Mouse (Mus musculus): ENCODE results near the gene Phactr2. TPM values are rescaled to one million over a fixed set of nuclear protein-coding genes. Genes with fewer than 3 reads are reported as not detected.

Gene Phactr2
- polyA plus RNA-seq, 1 experiment, result 6.6 TPM

DNA sequence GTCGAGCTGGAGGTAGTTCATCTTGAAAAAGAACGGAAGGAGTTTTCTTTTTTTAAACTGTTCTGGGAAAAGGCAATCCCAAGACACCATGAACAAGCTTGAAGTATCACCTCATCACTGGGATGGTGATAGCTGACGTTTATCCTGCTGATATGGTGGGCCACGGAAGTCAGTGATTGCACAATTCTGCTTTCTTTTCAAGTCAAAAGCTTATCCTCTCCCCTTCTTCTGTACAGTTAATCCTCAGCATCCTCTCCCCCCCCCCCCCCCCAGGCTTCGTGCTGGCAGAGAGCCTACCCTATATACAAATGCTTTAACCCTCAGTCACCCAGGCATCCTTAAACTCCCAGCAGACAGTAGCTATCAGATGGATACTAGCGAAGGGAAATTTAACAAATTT is 228.5 kb downstream of the Phactr2 start:
- TF ChIP-seq EP300 (IDR thresholded peaks at IDR 0.05; ENCODE audit: insufficient read depth, low read depth, low read length) (no peak), CTCF (IDR thresholded peaks at IDR 0.05; ENCODE audit: low read depth, low read length) (no peak), POLR2A (IDR thresholded peaks at IDR 0.05; ENCODE audit: insufficient read depth, low read length) (no peak)
- Histone ChIP-seq H3K27ac (ENCODE audit: insufficient read depth, low read length) (no peak overlapping the region), H3K27me3 (ENCODE audit: control insufficient read depth, insufficient read depth, low read length, poor library complexity, severe bottlenecking) (no peaks in the 10 kb centered on the region)

DNA sequence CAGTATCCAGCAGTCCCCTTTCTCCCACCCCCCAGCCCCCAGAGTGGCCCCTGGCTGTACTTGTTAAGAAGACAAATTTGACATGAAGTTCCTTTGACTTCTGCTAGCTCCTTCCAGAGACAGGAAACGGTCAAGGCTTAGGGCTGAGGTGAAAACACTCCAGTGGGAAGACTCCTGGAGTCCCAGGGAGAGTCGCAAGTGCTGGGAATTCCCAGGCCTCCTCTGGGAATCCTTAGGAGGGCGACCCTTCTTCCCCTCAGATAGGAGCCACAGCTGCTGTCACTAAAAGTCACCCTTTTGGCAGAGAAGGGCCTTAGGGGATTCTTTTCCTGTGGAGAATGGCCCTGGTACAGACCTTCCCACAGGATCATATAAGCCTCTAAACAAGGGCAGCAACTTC is 230.0 kb downstream of the Phactr2 start:
- Histone ChIP-seq H3K27ac (ENCODE audit: insufficient read depth, low read length) (no peak overlapping the region), H3K4me3 (ENCODE audit: low read depth, low read length) (no peak overlapping the region), H3K36me3 (ENCODE audit: control insufficient read depth, insufficient read depth, low read length, poor library complexity, severe bottlenecking) (no peaks in the 10 kb centered on the region), H3K27me3 (ENCODE audit: control insufficient read depth, insufficient read depth, low read length, poor library complexity, severe bottlenecking) (no peaks in the 10 kb centered on the region), H3K9ac (ENCODE audit: low read depth, poor library complexity, severe bottlenecking) (no peak overlapping the region), H3K9me3 (replicated peaks; ENCODE audit: control insufficient read depth, insufficient read depth, low read length, poor library complexity, severe bottlenecking) (no peaks in the 10 kb centered on the region), H3K4me1 (ENCODE audit: control insufficient read depth, insufficient read depth, low read length) (no peaks in the 10 kb centered on the region)
- TF ChIP-seq EP300 (IDR thresholded peaks at IDR 0.05; ENCODE audit: insufficient read depth, low read depth, low read length), result no peak
- TF ChIP-seq POLR2A (IDR thresholded peaks at IDR 0.05; ENCODE audit: insufficient read depth, low read length), result no peak
- no peak for TF ChIP-seq CTCF (IDR thresholded peaks at IDR 0.05; ENCODE audit: low read depth, low read length)

More for the DNA sequence above, 228.5 kb downstream of the Phactr2 start:
- Histone ChIP-seq H3K9ac (ENCODE audit: low read depth, poor library complexity, severe bottlenecking) (no peak overlapping the region), H3K9me3 (replicated peaks; ENCODE audit: control insufficient read depth, insufficient read depth, low read length, poor library complexity, severe bottlenecking) (no peaks in the 10 kb centered on the region), H3K4me1 (ENCODE audit: control insufficient read depth, insufficient read depth, low read length) (no peaks in the 10 kb centered on the region), H3K4me3 (ENCODE audit: low read depth, low read length) (no peak overlapping the region), H3K36me3 (ENCODE audit: control insufficient read depth, insufficient read depth, low read length, poor library complexity, severe bottlenecking) (no peaks in the 10 kb centered on the region)

DNA sequence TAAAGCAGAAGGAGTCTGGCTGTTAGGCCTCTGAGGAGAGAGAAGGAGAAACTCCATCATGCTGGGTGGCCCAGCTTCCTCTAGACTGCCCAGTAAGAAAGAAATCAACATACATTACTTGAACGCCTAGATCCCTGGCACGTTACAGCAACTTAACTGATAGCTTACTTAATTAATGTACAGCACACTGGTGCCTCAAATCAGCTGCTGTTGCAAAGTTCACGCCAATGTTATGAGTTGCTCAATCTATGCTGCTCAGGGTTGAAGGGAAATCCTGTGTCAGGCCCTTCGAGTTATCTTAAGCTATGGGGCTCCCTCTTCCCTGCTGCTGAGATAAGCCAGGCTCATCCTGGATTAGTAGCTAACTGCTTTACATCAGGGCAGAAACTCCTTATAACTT is 233.8 kb downstream of the Phactr2 start:
- Histone ChIP-seq H3K4me1 (ENCODE audit: control insufficient read depth, insufficient read depth, low read length) (no peaks in the 10 kb centered on the region), H3K36me3 (ENCODE audit: control insufficient read depth, insufficient read depth, low read length, poor library complexity, severe bottlenecking) (no peaks in the 10 kb centered on the region), H3K9ac (ENCODE audit: low read depth, poor library complexity, severe bottlenecking) (no peak overlapping the region), H3K27ac (ENCODE audit: insufficient read depth, low read length) (no peak overlapping the region), H3K4me3 (ENCODE audit: low read depth, low read length) (no peak overlapping the region), H3K27me3 (ENCODE audit: control insufficient read depth, insufficient read depth, low read length, poor library complexity, severe bottlenecking) (no peaks in the 10 kb centered on the region), H3K9me3 (replicated peaks; ENCODE audit: control insufficient read depth, insufficient read depth, low read length, poor library complexity, severe bottlenecking) (no peaks in the 10 kb centered on the region)
- TF ChIP-seq EP300 (IDR thresholded peaks at IDR 0.05; ENCODE audit: insufficient read depth, low read depth, low read length) (no peak), POLR2A (IDR thresholded peaks at IDR 0.05; ENCODE audit: insufficient read depth, low read length) (no peak), CTCF (IDR thresholded peaks at IDR 0.05; ENCODE audit: low read depth, low read length) (no peak)

DNA sequence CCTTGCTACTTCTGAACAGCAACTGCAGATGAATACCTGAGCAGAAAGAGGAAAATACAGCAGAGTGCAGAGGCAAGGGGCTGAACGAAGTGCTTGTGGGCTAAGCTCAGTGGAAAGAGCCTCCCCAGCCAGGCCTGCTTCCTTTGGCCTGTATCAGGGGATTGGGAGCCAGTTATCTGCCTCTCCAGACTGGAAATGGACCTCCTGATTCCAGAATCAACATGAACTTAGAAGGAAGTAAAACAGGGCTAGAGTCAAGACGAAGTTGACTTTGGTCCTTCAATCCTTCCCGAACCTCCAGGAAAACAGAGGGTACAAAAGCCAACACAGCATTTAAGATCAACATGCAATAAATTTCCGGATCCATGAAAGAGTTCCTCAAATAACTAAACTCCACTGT is 236.0 kb downstream of the Phactr2 start:
- Histone ChIP-seq H3K27ac (ENCODE audit: insufficient read depth, low read length) (no peak overlapping the region), H3K9ac (ENCODE audit: low read depth, poor library complexity, severe bottlenecking) (no peak overlapping the region), H3K27me3 (ENCODE audit: control insufficient read depth, insufficient read depth, low read length, poor library complexity, severe bottlenecking) (no peaks in the 10 kb centered on the region), H3K4me3 (ENCODE audit: low read depth, low read length) (no peak overlapping the region), H3K9me3 (replicated peaks; ENCODE audit: control insufficient read depth, insufficient read depth, low read length, poor library complexity, severe bottlenecking) (no peaks in the 10 kb centered on the region), H3K36me3 (ENCODE audit: control insufficient read depth, insufficient read depth, low read length, poor library complexity, severe bottlenecking) (no peaks in the 10 kb centered on the region), H3K4me1 (ENCODE audit: control insufficient read depth, insufficient read depth, low read length) (no peaks in the 10 kb centered on the region)
- no peak for TF ChIP-seq EP300 (IDR thresholded peaks at IDR 0.05; ENCODE audit: insufficient read depth, low read depth, low read length)
- TF ChIP-seq POLR2A (IDR thresholded peaks at IDR 0.05; ENCODE audit: insufficient read depth, low read length), result no peak
- no peak for TF ChIP-seq CTCF (IDR thresholded peaks at IDR 0.05; ENCODE audit: low read depth, low read length)

DNA sequence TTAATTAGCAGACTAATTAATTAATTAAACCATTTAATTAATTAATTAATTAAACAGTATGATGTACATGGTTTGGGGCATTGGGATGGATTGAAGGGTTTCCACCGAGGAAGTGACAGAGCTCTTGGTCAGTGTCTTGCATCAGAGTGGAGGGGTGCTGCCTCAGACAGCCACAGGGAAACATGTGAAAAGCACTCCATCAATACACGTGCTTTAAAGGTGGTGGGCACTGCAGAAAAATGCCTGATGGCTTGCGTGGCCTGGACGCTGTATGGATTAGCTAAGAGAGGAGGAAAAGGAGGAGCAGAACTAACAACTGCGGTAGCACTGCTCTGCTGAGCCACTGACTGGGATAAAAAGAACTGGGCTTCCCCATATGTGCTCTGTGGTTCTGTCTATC is 237.3 kb downstream of the Phactr2 start:
- Histone ChIP-seq H3K4me3 (ENCODE audit: low read depth, low read length) (no peak overlapping the region), H3K36me3 (ENCODE audit: control insufficient read depth, insufficient read depth, low read length, poor library complexity, severe bottlenecking) (no peaks in the 10 kb centered on the region), H3K27ac (ENCODE audit: insufficient read depth, low read length) (no peak overlapping the region), H3K9ac (ENCODE audit: low read depth, poor library complexity, severe bottlenecking) (no peak overlapping the region), H3K4me1 (ENCODE audit: control insufficient read depth, insufficient read depth, low read length) (no peaks in the 10 kb centered on the region), H3K9me3 (replicated peaks; ENCODE audit: control insufficient read depth, insufficient read depth, low read length, poor library complexity, severe bottlenecking) (no peaks in the 10 kb centered on the region), H3K27me3 (ENCODE audit: control insufficient read depth, insufficient read depth, low read length, poor library complexity, severe bottlenecking) (no peaks in the 10 kb centered on the region)
- TF ChIP-seq EP300 (IDR thresholded peaks at IDR 0.05; ENCODE audit: insufficient read depth, low read depth, low read length) (no peak), CTCF (IDR thresholded peaks at IDR 0.05; ENCODE audit: low read depth, low read length) (no peak), POLR2A (IDR thresholded peaks at IDR 0.05; ENCODE audit: insufficient read depth, low read length) (no peak)

DNA sequence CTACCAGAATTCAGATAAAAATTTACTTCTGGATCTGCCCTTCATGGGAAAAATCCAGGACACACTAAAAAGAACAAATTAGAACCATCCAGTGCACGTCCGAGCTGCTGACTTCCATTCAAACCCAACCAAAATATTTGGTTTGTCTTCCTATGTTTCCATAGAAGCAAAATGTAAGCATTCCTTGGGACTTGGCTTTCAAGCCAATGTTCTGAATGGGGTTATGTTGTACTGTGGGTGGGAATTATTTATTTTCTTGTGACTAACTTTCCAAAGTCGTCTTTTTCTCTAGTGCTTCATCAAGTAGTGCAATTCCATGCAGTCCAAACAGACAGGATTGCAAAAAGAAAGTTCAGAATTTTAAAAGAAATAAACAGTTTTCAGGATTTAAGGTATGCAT is 239.7 kb downstream of the Phactr2 start:
- Histone ChIP-seq H3K9me3 (replicated peaks; ENCODE audit: control insufficient read depth, insufficient read depth, low read length, poor library complexity, severe bottlenecking) (no peaks in the 10 kb centered on the region), H3K9ac (ENCODE audit: low read depth, poor library complexity, severe bottlenecking) (no peak overlapping the region)
- TF ChIP-seq CTCF (IDR thresholded peaks at IDR 0.05; ENCODE audit: low read depth, low read length), result no peak
- no peak for TF ChIP-seq EP300 (IDR thresholded peaks at IDR 0.05; ENCODE audit: insufficient read depth, low read depth, low read length)
- TF ChIP-seq POLR2A (IDR thresholded peaks at IDR 0.05; ENCODE audit: insufficient read depth, low read length), result no peak

More for the DNA sequence above, 239.7 kb downstream of the Phactr2 start:
- H3K36me3 ChIP-seq (ENCODE audit: control insufficient read depth, insufficient read depth, low read length, poor library complexity, severe bottlenecking), result no peaks in the 10 kb centered on the region
- no peaks in the 10 kb centered on the region for H3K27me3 ChIP-seq (ENCODE audit: control insufficient read depth, insufficient read depth, low read length, poor library complexity, severe bottlenecking)
- H3K27ac ChIP-seq (ENCODE audit: insufficient read depth, low read length), result no peak overlapping the region
- H3K4me3 ChIP-seq (ENCODE audit: low read depth, low read length), result no peak overlapping the region
- H3K4me1 ChIP-seq (ENCODE audit: control insufficient read depth, insufficient read depth, low read length), result no peaks in the 10 kb centered on the region

Measured in ES-Bruce4 (cell line).